Mouse (Mus musculus): ENCODE data around the gene Clca3a1.
"Not testable (repeated sequence)": the region's sequence is repeated elsewhere in the genome, so short reads cannot be mapped to it uniquely, and the experiment has no call there.

The Clca3a1 gene
- long read RNA-seq, experiment 1, partial matches to known transcripts: 0 of 2 reads
- long read RNA-seq, experiment 1, other reads (novel, unspliced or antisense): 1 of 2 reads
- long read RNA-seq, experiment 2, partial matches to known transcripts: 1 of 1 reads
- long read RNA-seq, experiment 2, other reads (novel, unspliced or antisense): 0 of 1 reads

DNA sequence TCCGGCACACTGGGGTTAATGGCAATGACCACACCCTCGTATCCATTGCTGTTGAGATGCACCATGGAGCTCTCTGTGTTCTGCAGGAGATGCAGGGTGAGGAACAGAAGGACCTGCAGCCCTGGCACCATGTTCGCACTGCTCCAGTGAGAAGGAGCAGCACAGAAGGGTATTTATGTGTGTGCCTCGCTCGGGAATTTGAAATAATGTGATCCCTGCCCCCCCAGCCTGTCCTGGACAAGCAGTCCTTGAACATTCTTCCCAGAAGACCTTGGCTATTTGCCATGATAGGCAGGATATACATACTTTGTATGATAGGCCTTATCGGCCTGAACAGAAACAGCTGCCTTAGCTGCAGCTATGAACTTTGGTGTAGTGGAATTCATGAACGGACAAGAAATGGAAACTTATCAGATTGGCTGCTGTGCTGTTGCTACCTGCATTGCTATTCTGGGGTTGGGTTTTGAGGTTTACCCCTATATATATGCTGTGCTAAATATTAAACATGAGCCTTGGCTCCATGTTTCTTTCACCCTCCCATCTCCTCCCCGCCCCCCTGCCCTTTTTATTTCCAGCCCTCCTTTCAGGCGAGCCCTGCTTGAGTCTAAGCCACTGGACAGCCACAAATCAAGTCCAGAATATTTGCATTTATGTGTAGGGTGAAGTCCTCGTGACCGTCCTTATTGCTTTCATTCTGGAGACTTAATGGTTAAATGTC, at the start of gene Clca3a1:
TSS of gene Clca3a1 (minus strand) at position 386 of the 718 bp plus-strand sequence.
- intact Hi-C loops (cut with DNase I): no loop called here

DNA sequence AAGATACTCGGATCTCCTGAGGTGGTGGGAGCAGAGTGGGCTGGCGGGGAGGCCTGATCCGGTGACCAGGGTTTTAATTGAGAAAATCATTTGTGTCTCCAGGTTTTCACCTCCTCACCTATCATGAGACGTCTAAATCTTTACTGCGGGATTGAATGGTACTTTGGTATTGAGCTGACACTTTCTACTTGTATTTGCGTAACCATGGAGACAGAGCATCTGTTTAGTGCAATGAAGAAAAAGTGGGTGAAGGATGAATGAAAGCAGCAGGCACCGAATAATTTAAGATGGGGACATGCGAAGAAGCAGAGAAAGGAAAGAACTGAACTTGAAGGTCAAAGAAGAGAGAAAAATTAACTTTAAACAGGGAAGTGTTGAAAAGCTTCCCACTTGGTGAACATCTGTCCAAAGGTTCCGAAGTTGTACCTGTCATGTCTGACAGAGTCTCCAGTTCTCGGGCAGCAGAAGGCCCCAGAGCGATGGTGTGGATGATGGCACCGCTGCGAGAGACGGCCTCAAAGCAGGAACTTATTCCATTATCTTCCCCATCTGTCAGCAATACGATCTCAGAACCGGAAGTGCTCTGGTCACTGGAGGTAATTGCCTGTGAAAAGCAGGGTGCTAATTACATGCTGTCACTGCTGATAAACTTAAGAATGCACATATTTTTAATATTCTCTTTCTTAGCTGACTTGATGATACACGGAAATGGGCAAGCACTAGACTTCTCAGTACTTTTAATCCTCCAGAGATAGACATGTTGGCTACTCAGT, 47.6 kb upstream of the Clca3a1 start:
- intact Hi-C loops (cut with DNase I): not testable (repeated sequence)

DNA sequence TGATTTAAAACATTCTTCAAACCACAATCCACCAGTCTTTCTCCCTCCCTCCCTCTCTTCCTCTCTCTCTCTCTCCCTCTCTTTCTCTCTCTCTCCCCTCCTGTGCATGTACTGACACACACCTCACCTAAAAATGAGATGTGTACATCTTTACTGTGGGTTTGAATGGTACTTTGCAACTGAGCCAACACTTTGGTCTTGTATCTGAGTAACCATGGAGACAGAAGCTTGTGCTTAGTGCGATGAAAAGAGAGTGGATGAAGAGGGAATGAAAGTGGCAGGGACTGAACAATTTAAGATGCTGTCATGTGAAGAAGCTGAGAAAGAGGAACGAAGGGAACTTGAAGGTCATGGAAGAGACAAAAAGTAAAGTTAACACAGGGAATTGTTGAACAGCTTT, 45.8 kb upstream of the Clca3a1 start:
- intact Hi-C loops (cut with DNase I): not testable (repeated sequence)

DNA sequence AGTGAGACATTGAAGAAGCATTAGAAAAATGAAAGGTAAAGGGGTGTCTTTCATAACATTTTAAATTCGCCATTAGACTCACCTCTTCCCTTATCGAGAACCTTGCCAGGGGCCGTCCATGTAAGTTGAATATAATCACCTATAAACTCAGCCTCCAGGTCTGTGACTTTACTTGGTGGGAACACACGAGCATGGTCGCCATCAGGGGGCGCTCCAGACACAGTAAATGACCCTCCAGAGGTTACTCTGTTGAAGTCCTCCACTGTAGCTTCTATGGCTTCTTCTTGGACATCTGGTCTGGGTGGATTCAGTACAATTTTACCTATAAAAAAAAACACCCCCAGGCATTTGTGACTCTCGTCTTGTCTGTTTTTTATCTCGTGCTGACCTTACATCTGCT, 41.1 kb upstream of the Clca3a1 start:
- intact Hi-C loops (cut with DNase I): no loop called here

DNA sequence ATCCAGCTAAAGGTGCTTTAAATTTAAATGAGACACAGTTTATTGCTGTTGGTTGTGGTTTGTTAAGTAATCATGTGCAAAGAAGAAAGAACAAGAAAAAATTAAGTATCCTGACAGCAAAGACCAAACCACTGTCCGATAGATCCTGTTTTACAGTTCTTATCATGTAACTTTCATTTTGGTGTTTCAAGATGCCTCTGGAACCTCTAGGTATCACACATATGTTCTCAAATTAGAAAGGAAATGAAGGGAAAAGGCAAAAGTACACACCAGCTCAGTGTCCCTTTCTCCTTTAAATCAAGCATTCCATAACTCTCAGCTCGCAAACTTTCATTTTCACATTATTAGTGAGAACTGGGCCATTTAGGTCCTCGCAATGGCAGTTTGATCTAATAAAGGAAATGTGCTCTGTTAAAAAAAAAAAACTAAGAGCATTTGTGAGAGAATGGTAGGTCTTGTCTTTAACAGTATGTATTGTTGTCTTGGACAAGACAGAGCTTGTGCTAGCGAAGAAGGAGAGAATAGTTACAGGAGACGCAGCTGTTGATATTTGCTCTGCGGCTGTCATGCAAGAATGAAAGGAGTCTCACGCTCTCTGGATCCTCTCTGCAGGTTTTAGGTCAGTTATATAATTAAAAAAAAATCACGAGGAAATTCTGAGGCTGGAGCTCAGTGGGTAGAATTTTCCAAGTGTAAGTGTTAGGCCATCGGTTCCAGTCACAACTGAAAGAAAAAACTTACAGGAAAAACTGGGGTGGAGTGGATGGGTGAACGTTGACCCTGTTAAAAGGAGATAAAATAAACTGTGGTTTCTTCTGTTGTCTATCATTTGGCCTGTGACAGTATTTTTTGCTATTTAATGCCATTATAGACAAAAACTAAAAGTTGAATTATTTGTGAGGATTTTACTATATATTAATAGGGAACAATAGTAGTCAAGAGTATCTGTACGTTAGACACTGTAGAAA, 24.7 kb upstream of the Clca3a1 start:
- intact Hi-C loops (cut with DNase I): no loop called here

DNA sequence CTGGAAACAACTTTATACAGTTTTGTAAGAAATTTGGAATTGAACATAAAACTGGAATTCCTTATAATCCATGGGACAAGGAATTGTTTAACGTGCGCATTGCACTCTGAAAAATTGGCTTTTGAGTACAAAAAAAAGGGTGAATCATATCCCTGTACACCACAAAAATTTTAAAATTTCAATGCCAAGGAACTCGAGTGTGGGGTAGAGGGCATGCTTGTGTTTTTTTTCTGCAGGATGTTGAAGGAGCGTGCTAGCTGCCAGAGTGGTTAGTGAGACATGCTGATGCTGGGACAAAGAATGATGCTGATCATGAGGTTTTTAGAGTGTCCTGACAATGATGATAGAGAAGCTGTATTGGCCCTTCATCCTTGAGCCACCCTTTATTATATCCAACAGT, 4.4 kb upstream of the Clca3a1 start:
- intact Hi-C loops (cut with DNase I): no loop called here

DNA sequence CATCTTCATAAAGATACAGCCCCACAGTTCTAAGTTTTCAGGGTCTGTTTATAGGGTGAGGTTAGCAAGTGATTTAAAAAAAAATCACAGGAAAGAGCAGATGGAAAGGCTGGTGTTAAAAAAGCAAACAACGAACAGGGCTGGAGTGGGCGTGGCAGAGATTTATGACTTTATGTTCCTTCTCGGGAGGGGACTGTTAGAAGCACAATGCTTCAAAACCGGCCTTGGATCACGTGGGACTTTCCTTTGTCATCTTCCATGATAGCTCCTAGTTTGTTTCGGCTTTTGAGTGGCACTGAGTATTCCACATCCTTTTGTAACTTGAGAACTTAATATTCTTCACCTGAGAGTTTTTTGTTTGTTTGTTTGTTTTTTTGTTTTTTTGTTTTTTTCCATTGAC, 677 bp upstream of the Clca3a1 start:
- intact Hi-C loops (cut with DNase I): no loop called here

DNA sequence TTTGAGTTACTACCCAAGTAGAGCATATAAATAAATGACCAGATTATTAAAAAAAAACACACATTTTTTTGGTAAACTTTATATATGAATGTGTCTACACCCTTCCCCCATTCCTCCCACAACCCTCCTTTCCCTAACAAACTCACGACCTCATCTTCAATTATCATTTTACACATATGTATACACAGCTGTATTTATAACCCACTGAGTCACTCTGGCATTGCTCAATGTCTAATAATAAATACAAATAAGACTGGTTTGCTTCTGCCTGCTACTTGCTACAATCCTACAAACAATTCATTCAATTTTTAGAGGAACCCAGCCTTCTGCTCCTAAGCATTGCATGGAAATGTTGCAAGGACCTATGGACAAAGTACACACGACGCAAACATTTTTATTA, 1.1 kb downstream of the Clca3a1 start:
- intact Hi-C loops (cut with DNase I): no loop called here

DNA sequence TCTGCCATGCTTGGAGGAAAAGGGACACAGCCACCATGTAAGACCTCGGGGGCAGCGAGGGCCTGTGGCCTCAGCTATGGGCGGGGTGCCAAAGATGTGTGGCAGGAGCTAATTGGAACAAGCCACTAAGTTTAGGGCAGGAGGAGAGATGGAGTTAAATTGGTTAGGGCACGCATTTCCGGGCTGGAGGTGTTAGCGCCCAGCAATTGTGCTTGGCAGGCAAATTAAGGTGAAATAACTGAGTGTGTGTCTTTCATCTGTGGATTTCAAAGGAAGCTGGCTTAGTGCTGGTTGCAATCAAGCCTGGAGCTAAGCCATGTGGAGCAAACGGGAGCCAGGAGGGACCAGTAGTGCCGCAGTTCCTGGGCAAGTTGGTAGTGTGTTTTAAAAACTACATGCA, 4.7 kb downstream of the Clca3a1 start:
- intact Hi-C loops (cut with DNase I): not testable (repeated sequence)

DNA sequence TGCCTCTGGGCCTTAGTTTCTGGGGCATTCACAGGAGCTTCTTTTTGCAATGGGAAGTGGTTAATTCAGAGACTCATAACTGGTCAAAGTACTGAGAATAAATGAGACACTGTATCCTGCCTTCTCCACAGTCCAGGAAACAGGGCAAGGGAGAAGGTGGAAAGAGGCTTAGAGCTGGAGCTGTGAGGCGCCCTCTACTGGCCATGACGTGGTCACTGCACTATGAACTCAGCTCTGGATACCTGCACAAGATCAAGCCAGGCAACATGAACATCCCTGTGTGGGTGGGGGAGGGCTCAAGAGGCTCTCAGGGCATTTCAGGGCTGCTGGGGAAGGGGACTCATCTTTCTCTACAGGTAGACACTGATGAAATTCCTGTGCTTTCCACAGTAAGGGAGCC, 7.7 kb downstream of the Clca3a1 start:
- intact Hi-C loops (cut with DNase I): no loop called here

DNA sequence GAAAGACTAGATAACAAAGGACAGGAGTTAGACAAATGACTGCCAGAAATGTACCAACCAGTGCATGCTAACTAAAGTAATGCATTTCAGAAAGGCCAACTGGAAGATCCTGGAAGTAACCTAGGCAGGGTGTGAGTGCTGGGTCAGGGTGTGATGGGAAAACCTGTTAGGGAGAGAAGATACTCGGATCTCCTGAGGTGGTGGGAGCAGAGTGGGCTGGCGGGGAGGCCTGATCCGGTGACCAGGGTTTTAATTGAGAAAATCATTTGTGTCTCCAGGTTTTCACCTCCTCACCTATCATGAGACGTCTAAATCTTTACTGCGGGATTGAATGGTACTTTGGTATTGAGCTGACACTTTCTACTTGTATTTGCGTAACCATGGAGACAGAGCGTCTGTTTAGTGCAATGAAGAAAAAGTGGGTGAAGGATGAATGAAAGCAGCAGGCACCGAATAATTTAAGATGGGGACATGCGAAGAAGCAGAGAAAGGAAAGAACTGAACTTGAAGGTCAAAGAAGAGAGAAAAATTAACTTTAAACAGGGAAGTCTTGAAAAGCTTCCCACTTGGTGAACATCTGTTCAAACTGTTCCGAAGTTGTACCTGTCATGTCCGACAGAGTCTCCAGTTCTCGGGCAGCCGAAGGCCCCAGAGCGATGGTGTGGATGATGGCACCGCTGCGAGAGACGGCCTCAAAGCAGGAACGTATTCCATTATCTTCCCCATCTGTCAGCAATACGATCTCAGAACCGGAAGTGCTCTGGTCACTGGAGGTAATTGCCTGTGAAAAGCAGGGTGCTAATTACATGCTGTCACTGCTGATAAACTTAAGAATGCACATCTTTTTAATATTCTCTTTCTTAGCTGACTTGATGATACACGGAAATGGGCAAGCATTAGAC, 11.5 kb downstream of the Clca3a1 start:
- intact Hi-C loops (cut with DNase I): not testable (repeated sequence)

DNA sequence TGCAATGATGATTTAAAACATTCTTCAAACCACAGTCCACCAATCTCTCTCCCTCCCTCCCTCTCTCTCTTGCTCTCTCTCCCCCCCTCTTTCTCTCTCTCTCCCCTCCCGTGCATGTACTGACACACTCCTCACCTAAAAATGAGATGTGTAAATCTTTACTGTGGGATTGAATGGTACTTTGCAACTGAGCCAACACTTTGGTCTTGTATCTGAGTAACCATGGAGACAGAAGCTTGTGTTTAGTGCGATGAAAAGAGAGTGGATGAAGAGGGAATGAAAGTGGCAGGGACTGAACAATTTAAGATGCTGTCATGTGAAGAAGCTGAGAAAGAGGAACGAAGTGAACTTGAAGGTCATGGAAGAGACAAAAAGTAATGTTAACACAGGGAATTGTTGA, 13.1 kb downstream of the Clca3a1 start:
- intact Hi-C loops (cut with DNase I): not testable (repeated sequence)

DNA sequence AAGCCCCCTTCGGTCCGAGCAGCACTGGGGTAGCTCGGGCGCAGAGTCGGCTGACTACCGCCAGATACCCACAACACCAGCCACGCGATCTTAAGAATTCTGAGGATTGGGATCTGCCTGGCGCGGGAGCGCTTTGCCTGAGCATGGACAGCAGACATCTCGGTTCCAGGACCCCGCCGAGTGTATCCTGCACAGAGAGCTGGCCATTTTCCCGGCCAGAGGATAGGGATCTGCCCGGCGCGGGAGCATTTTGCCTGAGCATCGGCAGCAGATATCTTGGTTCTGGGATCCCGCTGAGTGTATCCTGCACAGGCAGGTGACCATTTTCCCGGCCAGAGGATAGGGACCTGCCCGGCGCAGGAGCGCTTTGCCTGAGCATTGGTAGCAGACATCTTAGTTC, 22.4 kb downstream of the Clca3a1 start:
- intact Hi-C loops (cut with DNase I): loop anchor here (5.0 kb wide), 1 partner anchor 289 kb away; no protein-coding TSS in a partner anchor

DNA sequence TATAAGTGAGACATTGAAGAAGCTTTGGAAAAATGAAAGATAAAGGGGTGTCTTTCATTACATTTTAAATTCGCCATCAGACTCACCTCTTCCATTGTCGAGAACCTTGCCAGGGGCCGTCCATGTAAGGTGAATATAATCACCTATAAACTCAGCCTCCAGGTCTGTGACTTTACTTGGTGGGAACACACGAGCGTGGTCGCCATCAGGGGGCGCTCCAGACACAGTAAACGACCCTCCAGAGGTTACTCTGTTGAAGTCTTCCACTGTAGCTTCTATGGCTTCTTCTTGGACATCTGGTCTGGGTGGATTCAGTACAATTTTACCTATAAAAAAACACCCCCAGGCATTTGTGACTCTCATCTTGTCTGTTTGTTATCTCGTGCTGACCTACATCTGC, 23.9 kb downstream of the Clca3a1 start:
- intact Hi-C loops (cut with DNase I): loop anchor here (5.0 kb wide), 1 partner anchor 290 kb away; no protein-coding TSS in a partner anchor

DNA sequence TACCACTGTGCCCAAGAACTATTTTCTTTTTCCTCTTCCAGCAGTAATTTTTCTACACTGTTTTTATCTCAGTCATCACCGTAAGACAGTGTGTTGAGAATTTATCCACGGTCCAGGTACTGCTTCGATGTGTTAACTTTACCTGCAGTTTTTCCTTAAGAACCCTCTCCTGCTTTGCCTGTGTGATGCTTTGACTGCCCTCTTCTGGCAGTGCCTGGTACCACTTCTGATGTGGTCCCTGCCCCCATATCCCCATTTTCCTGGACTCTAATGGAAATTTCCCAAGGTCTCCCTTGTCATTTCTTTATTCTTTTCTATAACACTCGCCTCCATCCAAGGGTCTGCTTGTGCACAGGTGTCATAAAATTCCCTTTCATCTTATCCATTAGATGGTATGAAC, 37.3 kb downstream of the Clca3a1 start:
- intact Hi-C loops (cut with DNase I): no loop called here

DNA sequence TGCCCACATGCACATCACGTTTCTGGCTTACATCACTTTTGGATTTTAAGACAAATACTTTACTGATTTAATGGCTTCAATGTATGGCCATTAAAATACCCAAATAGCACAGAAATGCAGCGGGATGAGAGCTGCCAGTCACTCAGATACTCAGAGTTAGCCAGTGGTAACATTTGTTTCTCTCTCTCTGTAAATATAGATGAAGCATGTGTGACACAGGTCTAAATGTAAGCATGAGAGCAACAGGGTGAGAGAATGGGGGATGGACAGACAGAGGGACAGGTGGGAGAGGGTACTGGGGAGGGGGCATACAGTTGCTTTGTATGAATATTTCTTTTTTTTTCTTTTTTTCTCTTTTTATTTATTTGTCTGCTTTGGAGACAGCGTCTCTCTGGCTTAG, 38.2 kb downstream of the Clca3a1 start:
- intact Hi-C loops (cut with DNase I): not testable (repeated sequence)

DNA sequence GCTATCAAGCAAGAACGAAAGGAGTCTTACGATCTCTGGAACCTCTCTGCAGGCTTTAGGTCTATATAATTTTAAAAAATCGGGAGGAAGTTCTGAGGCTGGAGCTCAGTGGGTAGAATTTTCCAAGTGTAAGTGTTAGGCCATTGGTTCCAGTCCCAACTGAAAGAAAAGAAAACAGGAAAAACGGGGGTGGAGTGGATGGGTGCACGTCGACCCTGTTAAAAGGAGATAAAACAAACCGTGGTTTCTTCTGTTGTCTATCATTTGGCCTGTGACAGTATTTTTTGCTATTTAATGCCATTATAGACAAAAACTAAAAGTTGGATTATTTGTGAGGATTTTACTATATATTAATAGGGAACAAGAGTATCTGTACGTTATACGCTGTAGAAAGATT, 38.9 kb downstream of the Clca3a1 start:
- intact Hi-C loops (cut with DNase I): loop anchor here (2.0 kb wide), 1 partner anchor 29 kb away; no protein-coding TSS in a partner anchor

DNA sequence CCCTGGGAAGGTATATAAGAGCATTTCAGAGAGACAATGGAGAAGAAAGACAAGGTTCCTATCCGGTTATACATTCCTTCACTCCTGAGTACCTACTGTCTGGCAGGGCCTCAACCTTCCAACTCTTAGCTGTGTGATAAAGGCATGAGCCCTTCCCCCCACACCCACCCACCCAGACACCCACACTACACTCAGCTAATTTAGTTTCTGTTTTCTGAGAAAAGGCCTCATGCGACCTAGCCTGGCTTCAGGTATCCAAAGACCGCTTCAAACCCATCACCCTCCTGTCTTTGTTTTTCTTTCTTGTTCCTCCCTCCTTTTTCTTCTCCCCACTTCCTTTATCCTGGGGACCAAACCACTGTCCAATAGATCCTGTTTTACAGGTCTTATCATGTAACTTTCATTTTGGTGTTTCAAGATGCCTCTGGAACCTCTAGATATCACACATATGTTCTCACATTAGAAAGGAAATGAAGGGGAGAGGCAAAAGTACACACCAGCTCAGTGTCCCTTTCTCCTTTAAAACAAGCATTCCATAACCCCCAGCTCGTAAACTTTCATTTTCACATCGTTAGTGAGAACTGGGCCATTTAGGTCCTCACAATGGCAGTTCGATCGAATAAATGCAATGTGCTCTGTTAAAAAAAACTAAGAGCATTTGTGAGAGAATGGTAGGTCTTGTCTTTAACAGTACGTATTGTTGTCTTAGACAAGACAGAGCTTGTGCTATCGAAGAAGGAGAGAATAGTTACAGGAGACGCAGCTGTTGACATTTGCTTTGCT, 39.5 kb downstream of the Clca3a1 start:
- intact Hi-C loops (cut with DNase I): loop anchor here (2.0 kb wide), 1 partner anchor 28 kb away; no protein-coding TSS in a partner anchor
